ENCODE assay signal across 9 mouse cellular contexts in genomic region chr7:45470869-45471268, GRCm38 (mm10). TPM values are rescaled to one million over a fixed set of nuclear protein-coding genes. Genes with fewer than 3 reads are reported as not detected.
DNase-seq lines count a peak whose midpoint lies in the region; ATAC-seq and TF ChIP-seq lines count a peak whose summit lies in the region.
"Had no signal": no experiment of that assay in that cellular context is flagged by ENCODE, and none has a peak within 500 bp of the region (broad histone marks: within the 10 kb centered on the region; RNA-seq: fewer than 3 reads in every experiment).

No protein-coding gene starts in this region.

- DNase-seq in heart, adult 8-10 months (ENCODE audit: low spot score), result peak; percentile 78
- no peak for DNase-seq in heart, postnatal 25 days (ENCODE audit: low spot score)
- DNase-seq in CD4-positive helper T cell, adult 2 months (ENCODE audit: low read depth, low spot score), result peak; percentile 79
- peak; percentile 67 for DNase-seq in T-cell, adult 2 months (ENCODE audit: low spot score)
- DNase-seq in embryonic facial prominence, embryonic 14.5 days (ENCODE audit: low spot score), result peak; percentile 88
- DNase-seq in layer of hippocampus, adult 2 months (ENCODE audit: low spot score in 2 of 2), result peak; percentile 53 to 76
- peak; percentile 77 for DNase-seq in stomach, postnatal 0 days (ENCODE audit: low spot score)

- H3K27me3 ChIP-seq in embryonic facial prominence, embryonic 14.5 days (replicated peaks; ENCODE audit: control insufficient read depth, insufficient read depth, low read length), result no peaks in the 10 kb centered on the region
- H3K27me3 ChIP-seq in stomach, postnatal 0 days (ENCODE audit: control insufficient read depth, insufficient read depth, low read length), result no peaks in the 10 kb centered on the region
- H3K27me3 ChIP-seq: embryonic facial prominence, embryonic 12.5 days had no signal

- ATAC-seq in embryonic facial prominence, embryonic 14.5 days (ENCODE audit: low read depth), result 0 out of 2 replicates have a peak, but pooled peaks have one; percentile 19
- peak; percentile 77 for ATAC-seq in megakaryocyte progenitor cell, adult 5-6 weeks (replicated peaks; ENCODE audit: poor library complexity)
- no peak for ATAC-seq in stomach, postnatal 0 days (ENCODE audit: low FRiP score, low TSS enrichment)

- no peak overlapping the region for H3K9ac ChIP-seq in embryonic facial prominence, embryonic 14.5 days (ENCODE audit: low read depth, low read length)
- H3K9ac ChIP-seq in stomach, postnatal 0 days (ENCODE audit: low read length), result no peak overlapping the region
- H3K9ac ChIP-seq: embryonic facial prominence, embryonic 12.5 days had no signal

- intact Hi-C loops in heart, postnatal 25 days (cut with DNase I), result loop anchor here (2.0 to 10.0 kb wide), 2 partner anchors 90 to 214 kb away; partner anchors contain the start of gene Ntn5

- no peaks in the 10 kb centered on the region for H3K36me3 ChIP-seq in embryonic facial prominence, embryonic 14.5 days (ENCODE audit: control insufficient read depth, insufficient read depth, low read length)
- H3K36me3 ChIP-seq in stomach, postnatal 0 days (ENCODE audit: control insufficient read depth, insufficient read depth, low read length), result no peaks in the 10 kb centered on the region
- H3K36me3 ChIP-seq: embryonic facial prominence, embryonic 12.5 days had no signal

- peaks cover 2% of the 10 kb centered on the region for H3K4me1 ChIP-seq in embryonic facial prominence, embryonic 14.5 days (ENCODE audit: control insufficient read depth, insufficient read depth, low read length)
- peaks cover 2% of the 10 kb centered on the region for H3K4me1 ChIP-seq in stomach, postnatal 0 days (replicated peaks; ENCODE audit: control insufficient read depth, insufficient read depth)

- no peak overlapping the region for H3K27ac ChIP-seq in embryonic facial prominence, embryonic 14.5 days (replicated peaks; ENCODE audit: low read depth, low read length)
- no peak overlapping the region for H3K27ac ChIP-seq in layer of hippocampus, adult 2 months
- H3K27ac ChIP-seq in stomach, postnatal 0 days (replicated peaks), result no peak overlapping the region
- H3K27ac ChIP-seq: embryonic facial prominence, embryonic 12.5 days had no signal

- 5% methylated on average over 3 of the region's 3 CpGs for WGBS in embryonic facial prominence, embryonic 14.5 days
- WGBS in stomach, postnatal 0 days, result 8% methylated on average over 3 of the region's 3 CpGs

- peak; percentile 98 for TF ChIP-seq CTCF in layer of hippocampus, adult 2 months (conservative IDR thresholded peaks at IDR 0.05)
- peak; percentile 90 for TF ChIP-seq CTCF in stomach, postnatal 0 days (IDR thresholded peaks at IDR 0.05; ENCODE audit: low read depth)

- no peak overlapping the region for H3K4me3 ChIP-seq in embryonic facial prominence, embryonic 14.5 days (ENCODE audit: low read depth, low read length)
- H3K4me3 ChIP-seq in layer of hippocampus, adult 2 months, result no peak overlapping the region
- H3K4me3 ChIP-seq in stomach, postnatal 0 days (ENCODE audit: low read depth, low read length), result no peak overlapping the region
- H3K4me3 ChIP-seq: embryonic facial prominence, embryonic 12.5 days had no signal

- H3K9me3 ChIP-seq in embryonic facial prominence, embryonic 14.5 days (ENCODE audit: control insufficient read depth, low read length), result no peaks in the 10 kb centered on the region
- H3K9me3 ChIP-seq in stomach, postnatal 0 days (ENCODE audit: control insufficient read depth, low read length), result no peaks in the 10 kb centered on the region
- H3K9me3 ChIP-seq: embryonic facial prominence, embryonic 12.5 days had no signal

- TF ChIP-seq EP300 in stomach, postnatal 0 days (optimal IDR thresholded peaks at IDR 0.05), result no peak

- H3K4me2 ChIP-seq in embryonic facial prominence, embryonic 14.5 days (ENCODE audit: low read depth, low read length), result no peak overlapping the region
- H3K4me2 ChIP-seq in stomach, postnatal 0 days (replicated peaks; ENCODE audit: low read depth), result no peak overlapping the region
- H3K4me2 ChIP-seq: embryonic facial prominence, embryonic 12.5 days had no signal

RNA-seq across cellular contexts. Expression of gene Bax, which starts 4.2 kb away (rescaled TPM):
- 10 to 100 TPM; 24.3 to 26.9 (median 26.2) TPM for total RNA-seq in heart, adult 8-10 months (2022)
- 10 to 100 TPM; 24.7 to 26.7 TPM for total RNA-seq in heart, postnatal 25 days (2021)
- 120 and 132 TPM in 2 replicates for polyA plus RNA-seq in embryonic facial prominence, embryonic 14.5 days (2014; fragmentation: Nextera tagmentation; extraction: Ambion mirVana)
- 10 to 100 TPM; 73.2 to 77.6 TPM for total RNA-seq in layer of hippocampus, adult 2 months (2021)
- total RNA-seq in megakaryocyte progenitor cell, adult 5-6 weeks (2015), result 20.7 and 21.5 TPM in 2 replicates
- 29.6 and 35.2 TPM in 2 replicates for total RNA-seq in megakaryocyte progenitor cell, adult 5-6 weeks (2017)
- 119 and 120 TPM in 2 replicates for polyA plus RNA-seq in stomach, postnatal 0 days (2015; fragmentation: Nextera tagmentation; extraction: Ambion mirVana)

RNA-seq across cellular contexts. Expression of gene Tulp2, which starts 10.8 kb away (rescaled TPM):
- total RNA-seq in heart, adult 8-10 months (2022), result not detected
- total RNA-seq in heart, postnatal 25 days (2021), result not detected
- polyA plus RNA-seq in embryonic facial prominence, embryonic 14.5 days (2014; fragmentation: Nextera tagmentation; extraction: Ambion mirVana), result 1.2 and 1.5 TPM in 2 replicates
- not detected for total RNA-seq in layer of hippocampus, adult 2 months (2021)
- 0.07 TPM in 1 of 2 replicates, not detected in the other for total RNA-seq in megakaryocyte progenitor cell, adult 5-6 weeks (2015)
- not detected in 2 replicates for total RNA-seq in megakaryocyte progenitor cell, adult 5-6 weeks (2017)
- polyA plus RNA-seq in stomach, postnatal 0 days (2015; fragmentation: Nextera tagmentation; extraction: Ambion mirVana), result 0.32 and 0.42 TPM in 2 replicates

RNA-seq across cellular contexts. Expression of gene Ftl1, which starts 11.2 kb away (rescaled TPM):
- total RNA-seq in heart, adult 8-10 months (2022), result 100 to 1,000 TPM; 164 to 329 (median 254) TPM
- total RNA-seq in heart, postnatal 25 days (2021), result 100 to 1,000 TPM; 210 to 232 TPM
- 4,260 and 4,697 TPM in 2 replicates for polyA plus RNA-seq in embryonic facial prominence, embryonic 14.5 days (2014; fragmentation: Nextera tagmentation; extraction: Ambion mirVana)
- 100 to 1,000 TPM; 186 to 204 TPM for total RNA-seq in layer of hippocampus, adult 2 months (2021)
- total RNA-seq in megakaryocyte progenitor cell, adult 5-6 weeks (2015), result 1,479 and 1,608 TPM in 2 replicates
- 770 and 961 TPM in 2 replicates for total RNA-seq in megakaryocyte progenitor cell, adult 5-6 weeks (2017)
- polyA plus RNA-seq in stomach, postnatal 0 days (2015; fragmentation: Nextera tagmentation; extraction: Ambion mirVana), result 3,647 and 3,760 TPM in 2 replicates

RNA-seq across cellular contexts. Expression of gene Gm45808, which starts 15.7 kb away (rescaled TPM):
- 1 to 10 TPM; 3.8 to 8.5 (median 7.6) TPM for total RNA-seq in heart, adult 8-10 months (2022)
- total RNA-seq in heart, postnatal 25 days (2021), result 1 to 10 TPM; 4.0 to 5.1 TPM
- not detected in 2 replicates for polyA plus RNA-seq in embryonic facial prominence, embryonic 14.5 days (2014; fragmentation: Nextera tagmentation; extraction: Ambion mirVana)
- 1 to 10 TPM; 2.1 to 3.1 TPM for total RNA-seq in layer of hippocampus, adult 2 months (2021)
- total RNA-seq in megakaryocyte progenitor cell, adult 5-6 weeks (2015), result not detected in 2 replicates
- not detected in 2 replicates for total RNA-seq in megakaryocyte progenitor cell, adult 5-6 weeks (2017)
- polyA plus RNA-seq in stomach, postnatal 0 days (2015; fragmentation: Nextera tagmentation; extraction: Ambion mirVana), result not detected in 2 replicates
- polyA plus RNA-seq: embryonic facial prominence, embryonic 12.5 days had no signal

RNA-seq across cellular contexts. Expression of gene Dhdh, which starts 17.7 kb away (rescaled TPM):
- 10 to 100 TPM; 10.2 to 12.8 (median 11.5) TPM for total RNA-seq in heart, adult 8-10 months (2022)
- 1 to 10 TPM; 5.9 to 6.7 TPM for total RNA-seq in heart, postnatal 25 days (2021)
- 2.5 and 3.2 TPM in 2 replicates for polyA plus RNA-seq in embryonic facial prominence, embryonic 14.5 days (2014; fragmentation: Nextera tagmentation; extraction: Ambion mirVana)
- 1 to 10 TPM; 4.3 to 4.4 TPM for total RNA-seq in layer of hippocampus, adult 2 months (2021)
- 18.6 and 22.4 TPM in 2 replicates for total RNA-seq in megakaryocyte progenitor cell, adult 5-6 weeks (2015)
- total RNA-seq in megakaryocyte progenitor cell, adult 5-6 weeks (2017), result 18.1 and 20.7 TPM in 2 replicates
- 1.1 and 1.3 TPM in 2 replicates for polyA plus RNA-seq in stomach, postnatal 0 days (2015; fragmentation: Nextera tagmentation; extraction: Ambion mirVana)
